Mouse (Mus musculus): ENCODE data around the gene Sh3kbp1. TPM values are rescaled to one million over a fixed set of nuclear protein-coding genes. Genes with fewer than 3 reads are reported as not detected.

Sh3kbp1 gene
- polyA plus RNA-seq, 1 experiment, result 119 TPM

- H3K4me3 ChIP-seq (ENCODE audit: insufficient read depth, low read length), result no peak overlapping the region
- H3K4me1 ChIP-seq (ENCODE audit: control insufficient read depth, insufficient read depth, low read length), result no peaks in the 10 kb centered on the region
- no peak overlapping the region for H3K27ac ChIP-seq (ENCODE audit: insufficient read depth, low read length)
- TF ChIP-seq CTCF (IDR thresholded peaks at IDR 0.05; ENCODE audit: borderline replicate concordance, insufficient read depth, low read length), result no peak
- TF ChIP-seq POLR2A (IDR thresholded peaks at IDR 0.05; ENCODE audit: low read depth, low read length), result no peak
These were observed 334.3 kb downstream of the Sh3kbp1 start for GRCm38 (mm10) chrX:159961385-159961784.

GRCm38 (mm10) chrX:159963273-159963672 is 336.2 kb downstream of the Sh3kbp1 start:
- H3K27ac ChIP-seq (ENCODE audit: insufficient read depth, low read length), result no peak overlapping the region
- no peak overlapping the region for H3K4me3 ChIP-seq (ENCODE audit: insufficient read depth, low read length)
- no peaks in the 10 kb centered on the region for H3K4me1 ChIP-seq (ENCODE audit: control insufficient read depth, insufficient read depth, low read length)
- TF ChIP-seq POLR2A (IDR thresholded peaks at IDR 0.05; ENCODE audit: low read depth, low read length) (no peak), CTCF (IDR thresholded peaks at IDR 0.05; ENCODE audit: borderline replicate concordance, insufficient read depth, low read length) (no peak)

GRCm38 (mm10) chrX:159963925-159964324 is 336.9 kb downstream of the Sh3kbp1 start:
- Histone ChIP-seq H3K4me3 (ENCODE audit: insufficient read depth, low read length) (no peak overlapping the region), H3K27ac (ENCODE audit: insufficient read depth, low read length) (no peak overlapping the region), H3K4me1 (ENCODE audit: control insufficient read depth, insufficient read depth, low read length) (no peaks in the 10 kb centered on the region)
- TF ChIP-seq POLR2A (IDR thresholded peaks at IDR 0.05; ENCODE audit: low read depth, low read length) (no peak), CTCF (IDR thresholded peaks at IDR 0.05; ENCODE audit: borderline replicate concordance, insufficient read depth, low read length) (no peak)

GRCm38 (mm10) chrX:159969025-159969424 is 342.0 kb downstream of the Sh3kbp1 start:
- H3K27ac ChIP-seq (ENCODE audit: insufficient read depth, low read length), result no peak overlapping the region
- TF ChIP-seq POLR2A (IDR thresholded peaks at IDR 0.05; ENCODE audit: low read depth, low read length) (no peak), CTCF (IDR thresholded peaks at IDR 0.05; ENCODE audit: borderline replicate concordance, insufficient read depth, low read length) (no peak)
- H3K4me3 ChIP-seq (ENCODE audit: insufficient read depth, low read length), result no peak overlapping the region
- H3K4me1 ChIP-seq (ENCODE audit: control insufficient read depth, insufficient read depth, low read length), result no peaks in the 10 kb centered on the region

- no peaks in the 10 kb centered on the region for H3K4me1 ChIP-seq (ENCODE audit: control insufficient read depth, insufficient read depth, low read length)
- no peak for TF ChIP-seq POLR2A (IDR thresholded peaks at IDR 0.05; ENCODE audit: low read depth, low read length)
- no peak overlapping the region for H3K27ac ChIP-seq (ENCODE audit: insufficient read depth, low read length)
- no peak overlapping the region for H3K4me3 ChIP-seq (ENCODE audit: insufficient read depth, low read length)
These were observed 344.2 kb downstream of the Sh3kbp1 start for GRCm38 (mm10) chrX:159971091-159971779.

GRCm38 (mm10) chrX:159973730-159974129 is 346.7 kb downstream of the Sh3kbp1 start:
- TF ChIP-seq CTCF (IDR thresholded peaks at IDR 0.05; ENCODE audit: borderline replicate concordance, insufficient read depth, low read length), result no peak
- no peak for TF ChIP-seq POLR2A (IDR thresholded peaks at IDR 0.05; ENCODE audit: low read depth, low read length)
- H3K27ac ChIP-seq (ENCODE audit: insufficient read depth, low read length), result no peak overlapping the region
- H3K4me3 ChIP-seq (ENCODE audit: insufficient read depth, low read length), result no peak overlapping the region
- H3K4me1 ChIP-seq (ENCODE audit: control insufficient read depth, insufficient read depth, low read length), result no peaks in the 10 kb centered on the region

GRCm38 (mm10) chrX:159976243-159976642 is 349.2 kb downstream of the Sh3kbp1 start:
- Histone ChIP-seq H3K4me3 (ENCODE audit: insufficient read depth, low read length) (no peak overlapping the region), H3K27ac (ENCODE audit: insufficient read depth, low read length) (no peak overlapping the region), H3K4me1 (ENCODE audit: control insufficient read depth, insufficient read depth, low read length) (no peaks in the 10 kb centered on the region)
- no peak for TF ChIP-seq POLR2A (IDR thresholded peaks at IDR 0.05; ENCODE audit: low read depth, low read length)
- no peak for TF ChIP-seq CTCF (IDR thresholded peaks at IDR 0.05; ENCODE audit: borderline replicate concordance, insufficient read depth, low read length)

GRCm38 (mm10) chrX:159988002-159988960 is 361.2 kb downstream of the Sh3kbp1 start, which contains the start of gene Map3k15:
TSS of gene Map3k15 (plus strand) at chrX:159988433.
- no peaks in the 10 kb centered on the region for H3K4me1 ChIP-seq (ENCODE audit: control insufficient read depth, insufficient read depth, low read length)
- H3K4me3 ChIP-seq (ENCODE audit: insufficient read depth, low read length), result peak within 1 kb of the TSS; percentile 24
- H3K27ac ChIP-seq (ENCODE audit: insufficient read depth, low read length), result no peak within 1 kb of the TSS
- TF ChIP-seq POLR2A (IDR thresholded peaks at IDR 0.05; ENCODE audit: low read depth, low read length), result no peak
- 0 out of 2 replicates have a peak, but pooled peaks have one; percentile 26 for TF ChIP-seq CTCF (IDR thresholded peaks at IDR 0.05; ENCODE audit: borderline replicate concordance, insufficient read depth, low read length)

GRCm38 (mm10) chrX:159995808-159996207 is 368.7 kb downstream of the Sh3kbp1 start:
- H3K27ac ChIP-seq (ENCODE audit: insufficient read depth, low read length), result no peak overlapping the region
- TF ChIP-seq POLR2A (IDR thresholded peaks at IDR 0.05; ENCODE audit: low read depth, low read length) (no peak), CTCF (IDR thresholded peaks at IDR 0.05; ENCODE audit: borderline replicate concordance, insufficient read depth, low read length) (no peak)
- no peaks in the 10 kb centered on the region for H3K4me1 ChIP-seq (ENCODE audit: control insufficient read depth, insufficient read depth, low read length)
- H3K4me3 ChIP-seq (ENCODE audit: insufficient read depth, low read length), result no peak overlapping the region

Other genes with a start within 250 kb of the Sh3kbp1 start
- gene Map7d2, start 212.7 kb upstream of the Sh3kbp1 start, polyA plus RNA-seq (2011; ENCODE audit: insufficient read length, low read depth, missing spikeins), result 0.23 TPM in 1 of 2 replicates, not detected in the other
- gene Bclaf3, start 100.6 kb upstream of the Sh3kbp1 start, polyA plus RNA-seq (2011; ENCODE audit: insufficient read length, low read depth, missing spikeins), result 17.6 and 24.5 TPM in 2 replicates

Data from embryonic fibroblast, embryonic 13.5 days (primary cell).